Mouse (Mus musculus): ENCODE results near the gene Gm3233.
"Not testable (repeated sequence)": the region's sequence is repeated elsewhere in the genome, so short reads cannot be mapped to it uniquely, and the experiment has no call there.

DNA sequence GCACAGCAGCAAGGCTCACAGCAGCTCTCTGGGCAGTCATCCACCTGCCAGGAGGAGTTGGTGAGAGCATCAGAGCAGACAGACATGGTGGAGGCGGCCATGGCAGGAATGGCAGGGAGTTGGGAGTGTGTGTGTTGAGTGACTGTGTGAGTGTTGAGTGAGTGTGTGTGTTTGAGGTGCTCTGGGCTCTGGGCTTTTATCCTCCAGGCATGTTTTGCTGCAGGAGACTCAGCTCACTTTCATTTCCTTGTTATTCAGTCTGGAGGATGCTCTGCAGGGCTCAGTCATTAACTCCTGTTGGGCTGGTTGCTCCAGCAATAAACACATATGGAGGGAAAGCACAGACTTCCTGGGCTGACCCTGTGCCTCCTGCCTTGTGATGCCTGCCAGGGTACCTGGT is 17.4 kb upstream of the Gm3233 start, which contains the start of gene Gm7138:
- TF ChIP-seq CTCF, EP300 (IDR thresholded peaks at IDR 0.05): not testable (repeated sequence)
